Mouse (Mus musculus): ENCODE measurements around the gene Taar8c.

DNA sequence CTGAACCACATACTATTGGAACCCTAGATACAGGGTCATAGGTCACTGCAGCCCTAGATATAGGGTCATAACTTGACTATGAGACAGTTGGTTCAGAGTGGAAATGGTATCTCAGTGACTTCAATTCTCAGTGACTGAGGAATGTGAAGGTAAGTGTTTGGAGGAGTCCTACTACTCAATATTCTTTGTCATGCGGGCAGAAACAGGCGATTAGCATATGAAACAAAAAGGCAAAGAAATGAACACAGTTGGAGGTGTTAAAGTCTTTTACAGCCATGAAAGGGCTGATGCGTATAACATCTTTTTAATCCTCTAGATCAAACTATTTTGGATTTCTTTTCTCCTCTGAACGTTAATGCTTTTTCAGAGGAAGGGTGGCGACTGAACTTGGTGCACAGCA is 15.8 kb downstream of the Taar8c start:
- TF ChIP-seq POLR2A (IDR thresholded peaks at IDR 0.05; ENCODE audit: extremely low read depth, insufficient read depth, low read length) (no peak), CTCF (IDR thresholded peaks at IDR 0.05; ENCODE audit: extremely low read depth, insufficient read depth, low read length) (no peak)

Data from cortical plate, adult 2 months (tissue).